Mouse (Mus musculus) hindbrain, postnatal 0 days (tissue): ENCODE measurements around the gene Lrrc73. TPM values are rescaled to one million over a fixed set of nuclear protein-coding genes. Genes with fewer than 3 reads are reported as not detected.
A peak's percentile ranks its signal among the peaks of the same experiment; 100 is the strongest.

Experiments used
- ATAC-seq: fragments of 200-750 bp; cut with Nextera tagmentation; 2 replicates; pipeline ENCODE4 v1.8.0; 2017; ENCODE audit warnings: mild to moderate bottlenecking, moderate TSS enrichment, moderate library complexity
- DNase-seq: peaks from one replicate; pipeline ENCODE4 v3.0.0-alpha.2; 2015; ENCODE audit warnings: low spot score
- H3K27ac ChIP-seq: fragments of 300-500 bp; sonication (generic); 2 replicates; pipeline ENCODE4 v1.5.1; 2014; ENCODE audit warnings: mild to moderate bottlenecking
- H3K27me3 ChIP-seq: fragments of 300-500 bp; sonication (generic); 2 replicates; pipeline ENCODE4 v1.6.1; 2014; ENCODE audit warnings: low read length, mixed read lengths; ENCODE audit not compliant: insufficient read depth
- H3K36me3 ChIP-seq: fragments of 300-500 bp; sonication (generic); 2 replicates; pipeline ENCODE4 v1.6.1; 2014; ENCODE audit warnings: low read length, mixed read lengths; ENCODE audit not compliant: insufficient read depth
- H3K4me1 ChIP-seq: fragments of 300-500 bp; sonication (generic); 2 replicates; pipeline ENCODE4 v1.6.1; 2014; ENCODE audit warnings: antibody characterized with exemption, low read length, mixed read lengths; ENCODE audit not compliant: insufficient read depth
- H3K4me2 ChIP-seq: fragments of 300-500 bp; sonication (generic); 2 replicates; pipeline ENCODE4 v1.6.1; 2014; ENCODE audit warnings: low read depth, mild to moderate bottlenecking, low read length, moderate library complexity, mixed read lengths
- H3K4me3 ChIP-seq: fragments of 300-500 bp; sonication (generic); 2 replicates; pipeline ENCODE4 v1.5.1; 2014; ENCODE audit warnings: low read length
- H3K9ac ChIP-seq: fragments of 300-500 bp; sonication (generic); replicated peaks from 2 replicates; pipeline ENCODE4 v1.6.1; 2014; ENCODE audit warnings: mild to moderate bottlenecking, low read length, moderate library complexity, mixed read lengths
- H3K9me3 ChIP-seq: fragments of 300-500 bp; sonication (generic); 2 replicates; pipeline ENCODE4 v1.6.1; 2016; ENCODE audit warnings: low read length, mixed read lengths
- CTCF ChIP-seq: IDR thresholded peaks from 2 replicates; pipeline ENCODE4 v1.5.1; 2016; ENCODE audit warnings: antibody characterized with exemption, control low read depth, low read depth
- WGBS: fragments of 180-500 bp; shearing (Covaris S2); extraction: QIAGEN DNeasy Blood & Tissue Kit; methylation state at CpG from one replicate; pipeline ENCODE4 v1.1.7; 2014; 5-methylcytosine and 5-hydroxymethylcytosine counted together
- polyA plus RNA-seq: library from polyadenylated mRNA; unstranded; fragments of >200 nt; fragmentation: Nextera tagmentation; extraction: Ambion mirVana; gene quantifications from 2 replicates; pipeline ENCODE4 v1.2.1, GENCODE M21; 2015
- total RNA-seq: library from RNA; depleted of rRNA; stranded (reverse); fragments of >200 nt; gene quantifications from 2 replicates; pipeline ENCODE4 v1.2.3, GENCODE M21; 2014

Lrrc73 gene
- total and polyA plus RNA-seq, 2 experiments from 2014 or later = 27.2 to 54.5 TPM

DNA sequence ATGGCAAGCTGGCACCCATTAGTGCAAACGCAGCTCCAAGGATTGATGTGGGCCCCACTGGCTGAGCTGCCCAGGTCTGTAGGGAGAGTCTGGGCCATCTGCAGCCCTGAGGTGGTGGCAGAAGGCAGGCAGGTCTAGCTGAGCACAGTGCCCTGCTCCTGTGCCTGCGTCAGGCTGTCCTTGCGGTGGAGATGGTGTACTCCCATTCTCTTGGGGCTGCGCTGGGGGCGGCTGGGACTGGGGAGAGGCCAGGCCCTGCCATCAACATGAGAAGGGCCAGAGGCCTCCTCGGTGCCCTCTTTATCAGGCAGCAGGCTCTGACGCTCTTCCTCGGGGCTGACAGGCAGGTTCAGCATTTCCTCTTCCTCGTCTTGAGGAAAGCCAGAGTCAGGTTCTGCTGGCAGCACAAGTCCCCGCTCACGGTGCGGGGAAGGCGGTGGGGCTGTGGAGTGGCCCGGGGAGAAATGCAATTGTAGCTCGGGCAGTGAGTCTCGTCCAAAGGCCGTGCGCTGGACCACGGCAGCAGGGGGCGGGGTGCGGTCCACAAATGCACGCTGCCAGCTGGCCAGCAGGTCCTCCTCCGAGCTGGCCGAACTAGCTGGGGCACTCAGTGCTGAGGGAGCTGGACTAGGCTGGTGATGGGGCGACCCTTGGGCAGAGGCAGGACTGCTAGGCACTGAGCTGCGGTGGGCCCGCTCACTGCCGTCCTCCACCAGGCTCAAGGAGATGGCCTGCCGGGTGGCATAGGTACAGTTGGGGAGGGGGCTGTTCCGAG, 5.1 kb downstream of the Lrrc73 start:
- WGBS = 77% methylated on average over 30 of the region's 30 CpGs
- Histone ChIP-seq H3K4me2 (no peak overlapping the region), H3K9ac (no peak overlapping the region), H3K9me3 (no peaks in the 10 kb centered on the region), H3K4me1 (peaks cover 13% of the 10 kb centered on the region), H3K4me3 (no peak overlapping the region), H3K27ac (no peak overlapping the region), H3K36me3 (peaks cover 55% of the 10 kb centered on the region), H3K27me3 (no peaks in the 10 kb centered on the region)
- no peak for TF ChIP-seq CTCF
- ATAC-seq (no peak), DNase-seq (no peak)

DNA sequence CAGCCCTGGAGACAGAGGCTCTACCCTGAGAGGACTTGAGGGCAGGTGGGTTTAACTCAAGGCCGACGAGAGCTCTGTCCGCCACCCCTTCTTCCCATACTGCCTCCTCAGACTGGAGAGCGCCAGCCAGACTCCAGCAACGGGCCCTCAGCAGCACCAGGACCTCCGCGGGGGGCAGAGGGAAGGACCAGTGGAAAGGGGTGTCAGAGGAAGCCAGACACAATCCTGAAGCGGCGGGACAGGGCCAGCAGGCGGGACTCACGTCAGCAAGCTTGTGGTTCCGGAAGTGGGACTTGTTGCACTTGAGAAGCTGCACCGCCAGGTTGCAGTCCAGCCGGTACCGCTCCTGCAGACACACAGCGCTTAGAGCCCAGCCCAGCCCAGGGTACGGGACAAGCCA, 6.3 kb downstream of the Lrrc73 start:
- H3K36me3 ChIP-seq = peaks cover 62% of the 10 kb centered on the region
- 90% methylated on average over 17 of the region's 17 CpGs for WGBS
- peaks cover 10% of the 10 kb centered on the region for H3K4me1 ChIP-seq
- ATAC-seq (no peak), DNase-seq (no peak)
- H3K27me3 ChIP-seq = no peaks in the 10 kb centered on the region
- no peaks in the 10 kb centered on the region for H3K9me3 ChIP-seq
- H3K9ac ChIP-seq = no peak overlapping the region
- H3K4me3 ChIP-seq = no peak overlapping the region
- no peak for TF ChIP-seq CTCF
- no peak overlapping the region for H3K27ac ChIP-seq
- no peak overlapping the region for H3K4me2 ChIP-seq

DNA sequence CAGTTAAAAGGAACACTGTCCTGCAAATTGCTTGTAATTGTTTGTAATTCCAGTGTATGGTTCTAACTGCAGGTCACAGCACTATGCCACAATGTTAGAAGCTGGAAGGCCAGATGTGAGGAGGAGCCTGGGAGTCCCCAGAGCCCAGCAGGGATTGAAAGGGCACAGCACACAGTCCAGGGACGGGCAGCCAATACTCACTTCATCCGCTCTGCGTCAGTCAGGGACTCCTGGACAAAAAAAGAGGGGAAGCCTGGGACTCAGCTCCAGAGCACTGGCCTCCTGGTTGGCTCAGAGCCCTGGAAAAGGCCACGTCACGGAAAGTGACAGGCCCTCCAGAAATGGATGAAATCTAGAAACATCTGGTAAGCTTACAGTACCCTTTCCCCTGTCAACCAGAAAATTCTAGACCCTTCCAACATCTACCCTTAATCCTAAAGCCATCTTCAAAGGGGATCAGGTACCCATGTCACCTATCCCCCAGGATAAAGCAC, 8.9 kb downstream of the Lrrc73 start:
- Histone ChIP-seq H3K9ac (no peak overlapping the region), H3K9me3 (no peaks in the 10 kb centered on the region), H3K4me1 (no peaks in the 10 kb centered on the region), H3K4me2 (no peak overlapping the region), H3K36me3 (peaks cover 56% of the 10 kb centered on the region), H3K27ac (no peak overlapping the region), H3K4me3 (no peak overlapping the region), H3K27me3 (no peaks in the 10 kb centered on the region)
- DNase-seq = no peak
- WGBS = 92% methylated on average over 5 of the region's 5 CpGs
- no peak for TF ChIP-seq CTCF
- no peak for ATAC-seq

DNA sequence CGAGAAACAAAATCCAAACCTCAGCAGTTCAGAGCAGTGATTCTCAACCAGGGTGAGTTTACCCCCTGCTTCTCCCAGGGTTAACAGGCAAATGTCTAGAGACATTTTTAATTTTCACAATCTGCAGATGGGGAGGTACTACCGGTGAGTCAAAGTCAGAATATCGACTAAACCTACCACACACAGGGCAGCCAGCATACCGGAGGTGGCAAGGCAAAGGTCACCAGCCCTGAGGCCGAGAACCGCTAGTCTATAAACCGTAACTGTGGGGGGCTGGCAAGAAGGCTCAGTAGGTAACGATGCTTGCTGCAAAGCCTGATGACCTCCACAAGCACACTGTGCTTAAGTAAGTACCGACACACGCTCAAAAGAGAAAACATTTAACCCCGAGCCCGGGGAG, 12.2 kb downstream of the Lrrc73 start:
- no peaks in the 10 kb centered on the region for H3K27me3 ChIP-seq
- no peak for TF ChIP-seq CTCF
- H3K36me3 ChIP-seq = peaks cover 36% of the 10 kb centered on the region; the same call in 1 of the 2 replicates
- no peak for ATAC-seq
- H3K9me3 ChIP-seq = no peaks in the 10 kb centered on the region
- H3K4me1 ChIP-seq = no peaks in the 10 kb centered on the region
- no peak overlapping the region for H3K4me3 ChIP-seq
- no peak for DNase-seq
- H3K4me2 ChIP-seq = no peak overlapping the region
- H3K27ac ChIP-seq = no peak overlapping the region
- WGBS = 76% methylated on average over 12 of the region's 12 CpGs
- no peak overlapping the region for H3K9ac ChIP-seq

DNA sequence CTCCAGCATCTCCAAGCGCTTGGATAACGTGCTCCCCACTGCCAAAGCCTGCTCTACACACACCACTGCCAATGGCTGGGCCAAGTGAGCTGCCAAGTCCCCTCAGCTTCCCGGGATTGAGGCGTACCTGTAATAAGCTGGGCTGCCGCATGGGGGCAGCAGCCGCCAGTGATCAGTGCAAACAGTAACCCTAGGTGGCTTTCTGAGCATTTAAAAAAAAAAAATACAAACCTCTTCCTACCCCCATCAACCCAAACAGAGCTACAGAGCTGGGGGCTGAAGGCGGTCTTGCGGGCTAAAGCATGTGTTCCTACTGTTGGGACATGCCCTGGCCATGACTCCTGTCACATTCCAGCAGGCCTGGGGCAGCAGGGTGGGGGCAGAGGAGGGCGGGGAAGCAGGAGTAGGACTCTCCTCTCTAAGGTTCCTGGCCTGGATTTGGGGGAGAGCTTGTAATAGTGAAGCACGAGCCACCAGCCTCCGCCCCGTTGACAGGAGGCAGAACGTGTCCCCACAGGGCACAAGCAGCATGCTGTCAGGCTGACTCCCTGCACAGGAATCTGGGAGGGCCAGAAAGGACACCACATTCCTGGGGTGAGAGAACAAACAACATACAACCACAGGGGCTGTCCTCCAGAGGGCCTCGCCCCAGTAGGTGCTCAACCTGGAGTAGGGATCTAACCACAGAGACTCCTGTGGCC, 12.7 kb downstream of the Lrrc73 start:
- Histone ChIP-seq H3K9me3 (no peaks in the 10 kb centered on the region), H3K4me3 (no peak overlapping the region), H3K4me1 (no peaks in the 10 kb centered on the region), H3K4me2 (no peak overlapping the region), H3K27me3 (no peaks in the 10 kb centered on the region), H3K27ac (no peak overlapping the region), H3K36me3 (peaks cover 31% of the 10 kb centered on the region; the same call in 1 of the 2 replicates), H3K9ac (no peak overlapping the region)
- TF ChIP-seq CTCF = peak; percentile 95
- 29% methylated on average over 14 of the region's 14 CpGs for WGBS
- ATAC-seq = peak; percentile 69
- peak; percentile 91 for DNase-seq

DNA sequence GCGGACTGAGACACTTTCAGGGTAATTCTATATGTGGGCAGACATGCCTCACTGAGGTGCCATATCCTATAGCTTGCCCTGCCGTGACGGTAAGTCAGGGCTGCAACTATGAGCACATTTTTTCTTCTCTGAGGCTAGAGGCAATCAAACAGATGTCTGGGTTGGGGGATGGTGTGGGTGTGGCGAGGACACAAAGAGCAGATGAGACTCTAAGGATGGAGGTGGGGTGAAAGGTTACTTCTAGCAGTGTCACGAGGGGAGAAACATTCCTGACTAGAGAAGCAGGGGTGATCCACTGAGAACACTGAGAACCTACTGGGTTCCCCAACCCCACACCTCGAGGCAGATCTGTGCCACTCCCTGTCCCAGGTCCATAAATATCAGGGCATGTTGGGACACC, 13.7 kb downstream of the Lrrc73 start:
- H3K27me3 ChIP-seq = no peaks in the 10 kb centered on the region
- WGBS = 75% methylated on average over 6 of the region's 6 CpGs
- no peak for ATAC-seq

More for the DNA sequence above, 13.7 kb downstream of the Lrrc73 start:
- no peak overlapping the region for H3K4me3 ChIP-seq
- H3K27ac ChIP-seq = no peak overlapping the region
- H3K4me1 ChIP-seq = no peaks in the 10 kb centered on the region
- no peaks in the 10 kb centered on the region for H3K9me3 ChIP-seq
- TF ChIP-seq CTCF = no peak
- no peak for DNase-seq
- peaks cover 23% of the 10 kb centered on the region; the same call in 1 of the 2 replicates for H3K36me3 ChIP-seq
- H3K9ac ChIP-seq = no peak overlapping the region
- H3K4me2 ChIP-seq = no peak overlapping the region
